Mouse (Mus musculus) thymus, postnatal 0 days (tissue): ENCODE data around the gene Plxdc1. TPM values are rescaled to one million over a fixed set of nuclear protein-coding genes. Genes with fewer than 3 reads are reported as not detected.
A peak's percentile ranks its signal among the peaks of the same experiment; 100 is the strongest.

Experiments
- DNase-seq: peaks from one replicate; pipeline ENCODE4 v3.0.0-alpha.2; 2015; ENCODE audit warnings: low spot score
- polyA plus RNA-seq: library from polyadenylated mRNA; unstranded; fragments of >200 nt; fragmentation: Nextera tagmentation; extraction: Ambion mirVana; gene quantifications from 2 replicates; pipeline ENCODE4 v1.2.1, GENCODE M21; 2015

The Plxdc1 gene
- polyA plus RNA-seq, 1 experiment from 2014 or later, result 42.0 TPM

- no peak for DNase-seq
Observed at GRCm38 (mm10) chr11:97924217-97924616, 62.0 kb downstream of the Plxdc1 start.

- DNase-seq, result no peak
Observed at GRCm38 (mm10) chr11:97923639-97924038, 62.6 kb downstream of the Plxdc1 start.

GRCm38 (mm10) chr11:97915974-97916503, 70.2 kb downstream of the Plxdc1 start:
- no peak for DNase-seq

GRCm38 (mm10) chr11:97915471-97915870, 70.8 kb downstream of the Plxdc1 start:
- DNase-seq, result no peak

- DNase-seq, result no peak
Observed at GRCm38 (mm10) chr11:97913111-97913510, 73.1 kb downstream of the Plxdc1 start.

- DNase-seq, result no peak
Observed at GRCm38 (mm10) chr11:97908634-97909348, 77.5 kb downstream of the Plxdc1 start.

- no peak for DNase-seq
Observed at GRCm38 (mm10) chr11:97907935-97908334, 78.3 kb downstream of the Plxdc1 start.

GRCm38 (mm10) chr11:97906905-97907304, 79.3 kb downstream of the Plxdc1 start:
- DNase-seq, result no peak

GRCm38 (mm10) chr11:97905941-97906340, 80.3 kb downstream of the Plxdc1 start:
- DNase-seq, result no peak

- DNase-seq, result no peak
Observed at GRCm38 (mm10) chr11:97905540-97905939, 80.7 kb downstream of the Plxdc1 start.

- no peak for DNase-seq
Observed at GRCm38 (mm10) chr11:97904801-97905200, 81.4 kb downstream of the Plxdc1 start.

GRCm38 (mm10) chr11:97901806-97902205, 84.4 kb downstream of the Plxdc1 start:
- no peak for DNase-seq

- peak; percentile 88 for DNase-seq
Observed at GRCm38 (mm10) chr11:97899822-97900221, 86.4 kb downstream of the Plxdc1 start.

GRCm38 (mm10) chr11:97897568-97898185, 88.6 kb downstream of the Plxdc1 start:
- no peak for DNase-seq

GRCm38 (mm10) chr11:97896655-97897054, 89.6 kb downstream of the Plxdc1 start:
- no peak for DNase-seq

GRCm38 (mm10) chr11:97891821-97892220, 94.4 kb downstream of the Plxdc1 start:
- no peak for DNase-seq

GRCm38 (mm10) chr11:97885296-97885915, 100.8 kb downstream of the Plxdc1 start:
- DNase-seq, result no peak

- no peak for DNase-seq
Observed at GRCm38 (mm10) chr11:97884601-97885185, 101.6 kb downstream of the Plxdc1 start.

GRCm38 (mm10) chr11:97883918-97884600, 102.2 kb downstream of the Plxdc1 start, which contains the start of gene Fbxo47:
TSS of gene Fbxo47 (minus strand) at chr11:97884154.
- peak; percentile 98 for DNase-seq

- DNase-seq, result peak; percentile 84
Observed at GRCm38 (mm10) chr11:97883542-97883917, 102.7 kb downstream of the Plxdc1 start.

- no peak for DNase-seq
Observed at GRCm38 (mm10) chr11:97880362-97880761, 105.9 kb downstream of the Plxdc1 start.
